Mouse (Mus musculus): ENCODE measurements at regions not wholly inside any gene's neighbourhood (a gene's known extent, or its start where the extent isn't known, plus 50 kb on each side); places are given as distances from the start of the nearest gene placed in this dataset.

DNA sequence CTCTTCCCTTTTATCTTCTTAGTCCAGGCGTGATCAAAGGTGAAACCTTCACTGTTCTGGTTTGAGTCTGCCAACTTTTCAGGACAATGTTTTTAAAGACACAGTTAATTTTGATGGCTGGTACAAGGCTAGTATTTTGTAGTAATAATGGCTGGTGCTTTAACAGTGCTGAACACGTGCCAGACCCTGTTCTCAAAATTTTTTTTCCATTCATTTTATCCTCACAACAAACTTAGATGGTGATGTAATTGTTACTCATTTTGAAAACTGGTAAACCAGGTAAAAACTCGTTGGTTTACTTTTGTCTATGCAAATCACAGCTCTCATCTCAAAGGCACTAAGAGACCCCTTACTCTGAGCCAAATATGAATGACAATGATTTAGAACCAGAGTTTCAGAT lies 171.8 kb upstream of the Slc7a14 start:
- no peak for TF ChIP-seq CTCF (conservative IDR thresholded peaks at IDR 0.05; ENCODE audit: insufficient read depth, insufficient read length, low read depth, low read length)
- TF ChIP-seq POLR2A (IDR thresholded peaks at IDR 0.05; ENCODE audit: low read depth, low read length): no peak
